Mouse (Mus musculus) midbrain, embryonic 12.5 days (tissue): ENCODE measurements around the gene Hspb9. TPM values are rescaled to one million over a fixed set of nuclear protein-coding genes. Genes with fewer than 3 reads are reported as not detected.

Experiments
- ATAC-seq: fragments of 200-750 bp; cut with Nextera tagmentation; 2 replicates; pipeline ENCODE4 v1.8.0; 2017; ENCODE audit warnings: low read depth, moderate TSS enrichment, moderate library complexity; ENCODE audit not compliant: low FRiP score
- H3K27ac ChIP-seq: fragments of 300-500 bp; sonication (generic); replicated peaks from 2 replicates; pipeline ENCODE4 v1.5.1; 2016; ENCODE audit warnings: mild to moderate bottlenecking
- H3K27me3 ChIP-seq: fragments of 300-500 bp; sonication (generic); 2 replicates; pipeline ENCODE4 v1.6.1; 2016; ENCODE audit warnings: mild to moderate bottlenecking
- H3K36me3 ChIP-seq: fragments of 300-500 bp; sonication (generic); 2 replicates; pipeline ENCODE4 v1.6.1; 2016
- H3K4me1 ChIP-seq: fragments of 300-500 bp; sonication (generic); 2 replicates; pipeline ENCODE4 v1.6.1; 2016
- H3K4me2 ChIP-seq: fragments of 300-500 bp; sonication (generic); replicated peaks from 2 replicates; pipeline ENCODE4 v1.6.1; 2016; ENCODE audit warnings: mild to moderate bottlenecking, moderate library complexity
- H3K4me3 ChIP-seq: fragments of 300-500 bp; sonication (generic); 2 replicates; pipeline ENCODE4 v1.5.1; 2016; ENCODE audit warnings: mild to moderate bottlenecking
- H3K9ac ChIP-seq: fragments of 300-500 bp; sonication (generic); replicated peaks from 2 replicates; pipeline ENCODE4 v1.6.1; 2016; ENCODE audit warnings: mild to moderate bottlenecking, moderate library complexity
- H3K9me3 ChIP-seq: fragments of 300-500 bp; sonication (generic); 2 replicates; pipeline ENCODE4 v1.6.1; 2016; ENCODE audit warnings: mild to moderate bottlenecking
- WGBS: fragments of 180-500 bp; shearing (Covaris S2); methylation state at CpG from one replicate; pipeline ENCODE4 v1.1.7; 2016; 5-methylcytosine and 5-hydroxymethylcytosine counted together
- polyA plus RNA-seq: library from polyadenylated mRNA; unstranded; fragments of >200 nt; fragmentation: Nextera tagmentation; extraction: Ambion mirVana; gene quantifications from 2 replicates; pipeline ENCODE4 v1.2.1, GENCODE M21; 2016

Hspb9 gene
- polyA plus RNA-seq, 1 experiment from 2014 or later, result 0.26 TPM

- Histone ChIP-seq H3K27me3 (peaks cover 31% of the 10 kb centered on the region), H3K4me3 (peak within 1 kb of the TSS; percentile 26), H3K27ac (no peak within 1 kb of the TSS), H3K4me1 (peaks cover 7% of the 10 kb centered on the region), H3K4me2 (peak within 1 kb of the TSS; percentile 51), H3K9me3 (no peaks in the 10 kb centered on the region), H3K36me3 (no peaks in the 10 kb centered on the region), H3K9ac (peak within 1 kb of the TSS; percentile 8; the same call in 1 of the 2 replicates)
- ATAC-seq, result no peak
- WGBS, result 2% methylated on average over 23 of the region's 23 CpGs
These were observed 21.5 kb upstream of the Hspb9 start, which contains the start of gene Zfp385c for GRCm38 (mm10) chr11:100692164-100692616. Zfp385c (minus strand) TSS chr11:100692455.

GRCm38 (mm10) chr11:100693154-100693553, 20.5 kb upstream of the Hspb9 start:
- H3K4me3 ChIP-seq, result no peak overlapping the region
- 26% methylated on average over 5 of the region's 5 CpGs for WGBS
- H3K9ac ChIP-seq, result no peak overlapping the region
- H3K9me3 ChIP-seq, result no peaks in the 10 kb centered on the region
- no peaks in the 10 kb centered on the region for H3K36me3 ChIP-seq
- H3K27me3 ChIP-seq, result peaks cover 31% of the 10 kb centered on the region
- ATAC-seq, result no peak
- no peak overlapping the region for H3K27ac ChIP-seq
- no peak overlapping the region for H3K4me2 ChIP-seq
- peaks cover 7% of the 10 kb centered on the region for H3K4me1 ChIP-seq

GRCm38 (mm10) chr11:100694926-100695325, 18.7 kb upstream of the Hspb9 start:
- Histone ChIP-seq H3K36me3 (no peaks in the 10 kb centered on the region), H3K4me1 (peaks cover 7% of the 10 kb centered on the region), H3K27me3 (peaks cover 31% of the 10 kb centered on the region), H3K9ac (no peak overlapping the region), H3K4me2 (no peak overlapping the region), H3K9me3 (no peaks in the 10 kb centered on the region), H3K4me3 (no peak overlapping the region), H3K27ac (no peak overlapping the region)
- WGBS, result 34% methylated on average over 5 of the region's 5 CpGs
- ATAC-seq, result no peak

GRCm38 (mm10) chr11:100697921-100698320, 15.7 kb upstream of the Hspb9 start:
- no peak for ATAC-seq
- 66% methylated on average over 7 of the region's 7 CpGs for WGBS
- Histone ChIP-seq H3K36me3 (no peaks in the 10 kb centered on the region), H3K27ac (no peak overlapping the region), H3K4me2 (no peak overlapping the region), H3K9ac (no peak overlapping the region), H3K4me3 (no peak overlapping the region), H3K9me3 (no peaks in the 10 kb centered on the region), H3K4me1 (peaks cover 4% of the 10 kb centered on the region; the same call in 1 of the 2 replicates), H3K27me3 (peaks cover 17% of the 10 kb centered on the region)

DNA sequence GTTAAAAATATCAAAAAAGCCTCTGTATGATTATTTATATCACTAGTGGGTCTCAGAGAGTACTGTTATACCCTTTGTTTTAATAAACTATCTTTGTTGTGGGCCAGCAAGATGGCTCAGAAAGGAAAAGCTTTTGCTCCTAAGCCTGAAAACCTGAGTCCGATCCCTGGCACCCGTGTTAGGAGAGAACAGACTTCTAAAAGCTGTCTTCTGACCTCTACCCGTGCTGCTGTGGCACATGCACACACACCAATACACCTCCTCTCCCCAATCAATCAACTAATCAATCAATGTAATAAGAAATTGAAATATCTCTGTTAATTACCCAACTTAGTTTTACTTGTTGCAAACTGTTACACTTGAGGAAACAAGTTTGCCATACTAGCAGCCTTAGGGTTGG, 12.9 kb upstream of the Hspb9 start:
- no peak overlapping the region for H3K27ac ChIP-seq
- no peak for ATAC-seq
- no peak overlapping the region for H3K4me3 ChIP-seq
- peaks cover 15% of the 10 kb centered on the region for H3K36me3 ChIP-seq
- H3K27me3 ChIP-seq, result peaks cover 13% of the 10 kb centered on the region; the same call in 1 of the 2 replicates
- H3K4me1 ChIP-seq, result peaks cover 4% of the 10 kb centered on the region; the same call in 1 of the 2 replicates
- no peaks in the 10 kb centered on the region for H3K9me3 ChIP-seq
- H3K4me2 ChIP-seq, result peak overlapping the region; percentile 44
- WGBS, result 74% methylated on average over 3 of the region's 3 CpGs
- H3K9ac ChIP-seq, result no peak overlapping the region

- WGBS, result 2% methylated on average over 14 of the region's 14 CpGs
- Histone ChIP-seq H3K27me3 (peaks cover 13% of the 10 kb centered on the region; the same call in 1 of the 2 replicates), H3K4me2 (peak overlapping the region; percentile 44), H3K9ac (no peak overlapping the region), H3K4me3 (peak overlapping the region; percentile 22; the same call in 1 of the 2 replicates), H3K9me3 (no peaks in the 10 kb centered on the region), H3K36me3 (peaks cover 21% of the 10 kb centered on the region), H3K4me1 (peaks cover 4% of the 10 kb centered on the region; the same call in 1 of the 2 replicates), H3K27ac (no peak overlapping the region)
- ATAC-seq, result no peak
These were observed 12.3 kb upstream of the Hspb9 start for GRCm38 (mm10) chr11:100701301-100701700.

GRCm38 (mm10) chr11:100702081-100702851, 11.4 kb upstream of the Hspb9 start:
- H3K4me2 ChIP-seq, result peak overlapping the region; percentile 18; the same call in 1 of the 2 replicates
- 43% methylated on average over 19 of the region's 19 CpGs for WGBS
- ATAC-seq, result no peak

DNA sequence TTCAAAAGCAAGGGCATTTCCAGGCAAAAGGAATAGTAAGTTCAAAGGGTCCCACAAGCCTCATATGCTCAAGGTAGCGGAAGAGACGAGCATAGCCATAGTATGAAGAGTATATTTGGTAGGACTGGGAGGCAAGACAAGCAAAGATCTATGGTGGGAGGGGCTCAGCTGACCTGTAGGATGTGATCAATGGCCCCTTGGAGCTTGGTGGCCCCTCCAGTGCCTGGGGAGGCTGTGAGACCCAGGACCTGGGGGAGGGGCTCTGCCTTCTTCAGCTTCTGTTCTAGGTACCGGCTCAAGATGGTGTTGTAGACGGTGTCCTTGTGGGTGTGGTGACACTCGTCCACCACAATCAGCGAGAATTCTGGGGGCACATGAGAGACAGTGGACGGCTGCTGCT, 10.7 kb upstream of the Hspb9 start:
- Histone ChIP-seq H3K4me1 (peaks cover 4% of the 10 kb centered on the region; the same call in 1 of the 2 replicates), H3K9ac (no peak overlapping the region), H3K9me3 (no peaks in the 10 kb centered on the region), H3K4me2 (peak overlapping the region; percentile 18; the same call in 1 of the 2 replicates), H3K36me3 (peaks cover 37% of the 10 kb centered on the region), H3K27me3 (peaks cover 13% of the 10 kb centered on the region; the same call in 1 of the 2 replicates), H3K27ac (no peak overlapping the region), H3K4me3 (no peak overlapping the region)
- WGBS, result 46% methylated on average over 7 of the region's 7 CpGs
- no peak for ATAC-seq

More at GRCm38 (mm10) chr11:100702081-100702851, 11.4 kb upstream of the Hspb9 start:
- Histone ChIP-seq H3K4me3 (no peak overlapping the region), H3K27ac (no peak overlapping the region), H3K36me3 (peaks cover 31% of the 10 kb centered on the region), H3K9me3 (no peaks in the 10 kb centered on the region), H3K4me1 (peaks cover 4% of the 10 kb centered on the region; the same call in 1 of the 2 replicates), H3K27me3 (peaks cover 13% of the 10 kb centered on the region; the same call in 1 of the 2 replicates), H3K9ac (no peak overlapping the region)

DNA sequence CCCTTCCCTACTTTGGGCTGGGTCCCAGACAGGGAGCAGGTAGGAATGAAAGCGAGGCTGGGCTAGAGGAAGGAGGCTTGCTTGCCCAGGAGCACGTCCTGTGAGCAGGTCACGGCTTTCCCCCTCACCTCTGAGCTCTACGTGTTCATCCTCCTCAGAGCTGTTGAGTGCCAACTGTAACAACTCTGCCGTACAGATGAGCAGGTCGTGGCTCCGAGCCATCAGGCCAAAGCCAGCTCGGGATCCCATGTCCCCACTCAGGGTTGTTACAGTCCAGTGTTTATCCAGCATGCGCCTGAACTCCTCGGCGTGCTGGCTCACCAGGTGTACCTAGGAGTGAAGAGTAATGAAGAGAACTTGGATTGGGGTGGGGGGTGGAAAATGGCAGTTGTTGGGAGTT, 10.3 kb upstream of the Hspb9 start:
- WGBS, result 79% methylated on average over 11 of the region's 11 CpGs
- Histone ChIP-seq H3K4me2 (no peak overlapping the region), H3K4me1 (peaks cover 4% of the 10 kb centered on the region; the same call in 1 of the 2 replicates), H3K4me3 (no peak overlapping the region), H3K9ac (no peak overlapping the region), H3K9me3 (no peaks in the 10 kb centered on the region), H3K27ac (no peak overlapping the region), H3K27me3 (peaks cover 13% of the 10 kb centered on the region; the same call in 1 of the 2 replicates), H3K36me3 (peaks cover 42% of the 10 kb centered on the region)
- no peak for ATAC-seq

GRCm38 (mm10) chr11:100703851-100704531, 9.7 kb upstream of the Hspb9 start, which contains the start of gene Dhx58:
Dhx58 (minus strand) TSS chr11:100704271.
- Histone ChIP-seq H3K4me1 (peaks cover 4% of the 10 kb centered on the region; the same call in 1 of the 2 replicates), H3K27ac (no peak within 1 kb of the TSS), H3K4me3 (no peak within 1 kb of the TSS), H3K9me3 (no peaks in the 10 kb centered on the region), H3K36me3 (peaks cover 48% of the 10 kb centered on the region), H3K4me2 (no peak within 1 kb of the TSS), H3K27me3 (peaks cover 13% of the 10 kb centered on the region; the same call in 1 of the 2 replicates), H3K9ac (no peak within 1 kb of the TSS)
- ATAC-seq, result no peak
- WGBS, result 78% methylated on average over 7 of the region's 7 CpGs

DNA sequence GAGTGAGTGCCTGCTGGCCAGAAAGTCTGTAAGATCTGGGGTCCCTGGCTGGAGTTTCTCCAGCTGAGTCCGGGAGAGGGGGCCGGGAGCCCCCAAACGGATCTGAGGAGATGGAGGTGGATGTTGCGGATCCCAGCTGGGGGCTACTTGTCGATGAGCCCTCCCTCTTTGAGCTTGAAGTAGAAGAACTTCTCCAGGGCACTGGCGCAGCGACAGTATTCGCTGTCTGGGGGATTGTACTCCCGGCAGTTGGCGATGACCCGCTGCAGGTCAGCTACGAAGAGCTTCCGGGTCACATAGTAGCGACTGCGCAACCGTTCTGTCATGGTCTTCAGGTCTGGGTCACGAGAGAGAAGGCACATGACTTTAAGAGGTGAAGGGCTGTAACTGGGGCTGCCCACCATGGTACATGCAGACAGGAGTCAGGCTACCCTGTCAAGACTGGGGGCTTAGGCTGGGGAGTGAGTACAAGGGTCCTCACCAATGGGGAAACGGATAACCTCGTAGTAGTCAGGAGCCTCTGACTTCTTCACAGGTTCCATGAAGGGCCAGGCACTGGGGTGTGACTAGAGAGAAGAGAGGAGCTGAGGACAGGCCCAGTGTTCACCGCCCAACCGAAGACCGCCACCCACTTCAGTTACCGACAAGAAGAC, 8.4 kb upstream of the Hspb9 start:
- ATAC-seq, result no peak
- Histone ChIP-seq H3K4me3 (no peak overlapping the region), H3K4me1 (peaks cover 4% of the 10 kb centered on the region; the same call in 1 of the 2 replicates), H3K9ac (no peak overlapping the region), H3K36me3 (peaks cover 60% of the 10 kb centered on the region), H3K27me3 (peaks cover 13% of the 10 kb centered on the region; the same call in 1 of the 2 replicates), H3K27ac (no peak overlapping the region), H3K4me2 (no peak overlapping the region), H3K9me3 (no peaks in the 10 kb centered on the region)
- WGBS, result 92% methylated on average over 23 of the region's 23 CpGs
